In the genomic region with DNA sequence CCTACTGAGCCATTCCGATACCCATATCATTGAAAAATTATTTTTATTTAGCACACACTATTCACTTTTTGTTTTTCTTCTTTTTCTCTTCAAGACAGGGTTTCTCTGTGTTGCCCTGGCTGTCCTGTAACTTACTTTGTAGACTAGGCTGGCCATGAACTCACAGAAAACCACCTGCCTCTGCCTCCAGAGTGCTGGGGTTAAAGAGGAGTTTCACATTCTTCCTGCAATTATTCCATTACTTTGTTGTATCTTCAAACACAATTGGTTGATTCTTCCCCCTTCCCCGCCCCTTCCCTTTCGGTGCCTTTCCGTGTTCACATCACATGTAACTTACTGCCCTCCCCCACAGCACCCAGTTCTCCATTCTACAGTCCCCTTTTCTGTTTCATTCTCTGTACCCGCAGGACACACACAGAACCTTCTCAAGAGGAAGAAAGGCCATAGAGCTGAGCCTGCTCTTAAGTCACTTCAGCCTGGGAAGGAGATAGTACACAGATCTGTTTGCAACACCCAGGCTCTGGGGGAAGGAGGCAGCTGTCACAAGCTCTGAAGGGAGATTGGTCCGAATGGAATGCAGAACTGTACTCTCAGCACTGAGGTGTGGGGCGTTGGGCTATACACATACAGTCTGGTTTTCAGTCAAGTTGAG, we compare ENCODE assay signal across 10 mouse cellular contexts. TPM values are rescaled to one million over a fixed set of nuclear protein-coding genes. Genes with fewer than 3 reads are reported as not detected.
DNase-seq lines count a peak whose midpoint lies in the region; ATAC-seq and TF ChIP-seq lines count a peak whose summit lies in the region.
"Had no signal": no experiment of that assay in that cellular context is flagged by ENCODE, and none has a peak within 500 bp of the region (broad histone marks: within the 10 kb centered on the region; RNA-seq: fewer than 3 reads in every experiment).

No protein-coding gene starts in this region.

- H3K27me3 ChIP-seq in intestine, embryonic 16.5 days (replicated peaks; ENCODE audit: control insufficient read depth, insufficient read depth, low read length): no peaks in the 10 kb centered on the region
- no peaks in the 10 kb centered on the region for H3K27me3 ChIP-seq in myocyte (ENCODE audit: control insufficient read depth, insufficient read depth, insufficient read length)
- H3K27me3 ChIP-seq: embryonic facial prominence, embryonic 15.5 days had no signal

- no peak for TF ChIP-seq POLR2A in myocyte (IDR thresholded peaks at IDR 0.05; ENCODE audit: insufficient read length, low read depth)

- no peaks in the 10 kb centered on the region for H3K79me2 ChIP-seq in myocyte (ENCODE audit: control insufficient read depth, insufficient read depth)

- no peak overlapping the region for H3K9ac ChIP-seq in intestine, embryonic 16.5 days (ENCODE audit: low read depth, low read length)
- H3K9ac ChIP-seq: embryonic facial prominence, embryonic 15.5 days had no signal

- H3ac ChIP-seq in myocyte (ENCODE audit: control insufficient read depth, insufficient read length): no peak overlapping the region

- no peaks in the 10 kb centered on the region for H3K9me3 ChIP-seq in intestine, embryonic 16.5 days (ENCODE audit: control insufficient read depth, low read length)
- H3K9me3 ChIP-seq: embryonic facial prominence, embryonic 15.5 days had no signal

- no peak overlapping the region for H3K4me2 ChIP-seq in intestine, embryonic 16.5 days (ENCODE audit: low read depth, low read length)
- peak overlapping the region; percentile 10 for H3K4me2 ChIP-seq in myocyte (ENCODE audit: low read depth)
- H3K4me2 ChIP-seq: embryonic facial prominence, embryonic 15.5 days had no signal

- WGBS in intestine, embryonic 16.5 days: 48% methylated on average over 7 of the region's 7 CpGs

- H3K4me1 ChIP-seq in intestine, embryonic 16.5 days (ENCODE audit: control insufficient read depth, insufficient read depth, low read length): peaks cover 5% of the 10 kb centered on the region; the same call in 1 of the 2 replicates

- DNase-seq in embryo, embryonic 9.5 days (ENCODE audit: extremely low spot score): peak; percentile 16
- DNase-seq in embryo, embryonic 10 days (ENCODE audit: low spot score): no peak
- DNase-seq in ES-CJ7 (ENCODE audit: low read depth, low spot score): peak; percentile 63
- no peak for DNase-seq in frontal cortex, postnatal 36 days (ENCODE audit: low spot score in 2 of 2)
- DNase-seq in cerebellum, adult 18-20 months: no peak
- no peak for DNase-seq in right cerebral cortex, adult 18-20 months

- no peak overlapping the region for H3K4me3 ChIP-seq in intestine, embryonic 16.5 days (ENCODE audit: low read length)
- H3K4me3 ChIP-seq in myocyte: no peak overlapping the region
- H3K4me3 ChIP-seq: embryonic facial prominence, embryonic 15.5 days had no signal

- ATAC-seq in intestine, embryonic 16.5 days: peak; percentile 59; the same call in 1 of the 2 replicates

- no peak overlapping the region for H3K27ac ChIP-seq in intestine, embryonic 16.5 days (ENCODE audit: low read length)
- H3K27ac ChIP-seq: embryonic facial prominence, embryonic 15.5 days had no signal

- no peaks in the 10 kb centered on the region for H3K36me3 ChIP-seq in intestine, embryonic 16.5 days (ENCODE audit: control insufficient read depth, insufficient read depth, low read length)
- no peaks in the 10 kb centered on the region for H3K36me3 ChIP-seq in myocyte (ENCODE audit: control insufficient read depth, insufficient read depth)
- H3K36me3 ChIP-seq: embryonic facial prominence, embryonic 15.5 days had no signal

TF ChIP-seq in myocyte, 11 proteins besides CTCF, POLR2A, EP300 and RAD21:
- peak in 2 of 3 experiments; percentile 33 to 51 for TF ChIP-seq MYOD1 (IDR thresholded peaks at IDR 0.05; ENCODE audit: control insufficient read depth in 1 of 3, insufficient read length in 2 of 3, low read depth in 2 of 3)
- TF ChIP-seq E2F4 (IDR thresholded peaks at IDR 0.05; ENCODE audit: insufficient read depth): no peak
- peak in 1 of 3 experiments; percentile 42 for TF ChIP-seq MYOG (IDR thresholded peaks at IDR 0.05; ENCODE audit: control insufficient read depth in 1 of 3, insufficient read depth in 1 of 3, insufficient read length in 2 of 3, low read depth in 2 of 3)

RNA-seq across cellular contexts. Expression of a gene that starts 15.4 kb away (rescaled TPM):
- polyA plus RNA-seq in intestine, embryonic 16.5 days (2015; fragmentation: Nextera tagmentation; extraction: Ambion mirVana): 20.3 and 21.7 TPM in 2 replicates
- 5.8 TPM for polyA plus RNA-seq in myocyte (2012; fragmentation: generic; extraction: Trizol)

RNA-seq across cellular contexts. Expression of a gene that starts 35.4 kb away (rescaled TPM):
- polyA plus RNA-seq in intestine, embryonic 16.5 days (2015; fragmentation: Nextera tagmentation; extraction: Ambion mirVana): 2.3 and 3.0 TPM in 2 replicates
- polyA plus RNA-seq in myocyte (2012; fragmentation: generic; extraction: Trizol): 0.11 TPM

RNA-seq across cellular contexts. Expression of a gene that starts 38.2 kb away (rescaled TPM):
- polyA plus RNA-seq in intestine, embryonic 16.5 days (2015; fragmentation: Nextera tagmentation; extraction: Ambion mirVana): not detected in 2 replicates
- not detected for polyA plus RNA-seq in myocyte (2012; fragmentation: generic; extraction: Trizol)
- polyA plus RNA-seq: embryonic facial prominence, embryonic 15.5 days; limb, embryonic 11.5 days had no signal

Comparison
In these comparisons a context has a peak if more than half of its experiments do, and no peak if none do; other contexts are left out.
1. DNase-seq: peak in embryo, embryonic 9.5 days (single experiment) and ES-CJ7 (single experiment); none in embryo, embryonic 10 days (single experiment), frontal cortex, postnatal 36 days (0 of 2), cerebellum, adult 18-20 months (0 of 2) and right cerebral cortex, adult 18-20 months (single experiment).